Mouse (Mus musculus) embryo, embryonic 11 days (tissue): ENCODE measurements around the gene Calm2.

ENCODE experiments used
- DNase-seq: peaks from one replicate; pipeline ENCODE4 v3.0.0-alpha.2; 2015

Gene Calm2

GRCm38 (mm10) chr17:87387068-87387467 is 59.7 kb downstream of the Calm2 start:
- no peak for DNase-seq

GRCm38 (mm10) chr17:87385835-87386234 is 60.9 kb downstream of the Calm2 start:
- no peak for DNase-seq
